Mouse (Mus musculus): ENCODE results near the gene Naa16. TPM values are rescaled to one million over a fixed set of nuclear protein-coding genes. Genes with fewer than 3 reads are reported as not detected.

The Naa16 gene
- polyA plus RNA-seq, 1 experiment from 2014 or later: 30.7 TPM

DNA sequence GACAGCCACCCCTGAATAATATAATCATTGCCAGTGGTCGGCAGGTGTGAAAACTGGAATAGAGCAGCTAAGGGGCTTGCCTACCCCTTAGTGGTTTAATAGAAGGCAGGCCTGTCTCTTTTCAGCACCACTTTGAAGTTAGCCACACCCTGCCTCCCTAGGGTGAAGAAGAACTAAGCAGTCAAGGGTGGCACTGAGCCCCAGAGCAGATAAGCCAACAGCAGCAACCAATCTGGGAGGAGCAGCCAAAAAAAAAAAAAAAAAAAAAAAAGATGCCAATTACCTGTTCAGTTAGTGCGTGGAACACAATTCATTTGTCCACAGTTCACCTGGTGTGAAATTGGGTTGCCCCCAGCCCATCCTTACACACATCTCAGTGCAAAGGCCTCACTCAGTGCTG, 87.4 kb downstream of the Naa16 start:
- DNase-seq (ENCODE audit: low spot score) (no peak), ATAC-seq (replicated peaks; ENCODE audit: low FRiP score, low read depth) (no peak)
- no peak for TF ChIP-seq CTCF (IDR thresholded peaks at IDR 0.05; ENCODE audit: low read depth)
- peaks cover 13% of the 10 kb centered on the region for H3K4me1 ChIP-seq (replicated peaks; ENCODE audit: insufficient read depth, low read length)
- no peaks in the 10 kb centered on the region for H3K27me3 ChIP-seq (ENCODE audit: insufficient read depth, low read length)
- H3K4me2 ChIP-seq (ENCODE audit: low read length): no peak overlapping the region
- no peaks in the 10 kb centered on the region for H3K36me3 ChIP-seq (ENCODE audit: insufficient read depth, low read length)
- H3K27ac ChIP-seq: no peak overlapping the region
- no peaks in the 10 kb centered on the region for H3K9me3 ChIP-seq (replicated peaks; ENCODE audit: low read length)
- H3K9ac ChIP-seq (ENCODE audit: low read depth, low read length): no peak overlapping the region
- no peak overlapping the region for H3K4me3 ChIP-seq (replicated peaks; ENCODE audit: low read depth, low read length)
- whole genome bisulfite sequencing: 73% methylated on average over 2 of the region's 2 CpGs

DNA sequence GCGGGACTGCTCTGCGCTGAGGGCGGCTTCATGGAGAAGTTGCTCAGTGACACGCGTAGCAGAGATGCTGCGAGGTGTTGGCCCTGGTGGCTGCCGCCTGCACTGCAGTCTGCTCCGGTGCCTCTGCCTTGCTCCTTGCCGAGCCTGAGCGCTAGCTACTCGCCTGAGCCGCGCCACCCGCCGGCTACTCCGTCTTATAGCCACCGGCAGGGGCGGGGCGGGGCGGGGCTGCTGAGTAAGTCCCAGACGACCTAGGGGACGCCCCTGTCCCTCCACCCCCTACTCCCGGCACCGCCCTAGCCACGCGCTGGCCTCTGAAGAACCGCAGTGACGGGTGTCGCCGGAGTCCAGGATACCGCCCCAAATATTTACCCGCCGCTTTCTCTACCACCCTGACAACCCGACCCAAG, 89.1 kb downstream of the Naa16 start, which contains the start of gene Rgcc:
Rgcc (minus strand) TSS at position 180 of the 410 bp plus-strand sequence.
- whole genome bisulfite sequencing: under 1% methylated on average over 31 of the region's 34 CpGs
- H3K9ac ChIP-seq (ENCODE audit: low read depth, low read length): peak within 1 kb of the TSS; percentile 52
- H3K4me3 ChIP-seq (replicated peaks; ENCODE audit: low read depth, low read length): peak within 1 kb of the TSS; percentile 46
- no peaks in the 10 kb centered on the region for H3K27me3 ChIP-seq (ENCODE audit: insufficient read depth, low read length)
- no peaks in the 10 kb centered on the region for H3K36me3 ChIP-seq (ENCODE audit: insufficient read depth, low read length)
- peak; percentile 96 for DNase-seq (ENCODE audit: low spot score)
- ATAC-seq (replicated peaks; ENCODE audit: low FRiP score, low read depth): peak; percentile 97
- no peak within 1 kb of the TSS for H3K27ac ChIP-seq
- H3K4me2 ChIP-seq (ENCODE audit: low read length): peak within 1 kb of the TSS; percentile 90
- peaks cover 13% of the 10 kb centered on the region for H3K4me1 ChIP-seq (replicated peaks; ENCODE audit: insufficient read depth, low read length)
- H3K9me3 ChIP-seq (replicated peaks; ENCODE audit: low read length): no peaks in the 10 kb centered on the region
- TF ChIP-seq CTCF (IDR thresholded peaks at IDR 0.05; ENCODE audit: low read depth): peak; percentile 85

DNA sequence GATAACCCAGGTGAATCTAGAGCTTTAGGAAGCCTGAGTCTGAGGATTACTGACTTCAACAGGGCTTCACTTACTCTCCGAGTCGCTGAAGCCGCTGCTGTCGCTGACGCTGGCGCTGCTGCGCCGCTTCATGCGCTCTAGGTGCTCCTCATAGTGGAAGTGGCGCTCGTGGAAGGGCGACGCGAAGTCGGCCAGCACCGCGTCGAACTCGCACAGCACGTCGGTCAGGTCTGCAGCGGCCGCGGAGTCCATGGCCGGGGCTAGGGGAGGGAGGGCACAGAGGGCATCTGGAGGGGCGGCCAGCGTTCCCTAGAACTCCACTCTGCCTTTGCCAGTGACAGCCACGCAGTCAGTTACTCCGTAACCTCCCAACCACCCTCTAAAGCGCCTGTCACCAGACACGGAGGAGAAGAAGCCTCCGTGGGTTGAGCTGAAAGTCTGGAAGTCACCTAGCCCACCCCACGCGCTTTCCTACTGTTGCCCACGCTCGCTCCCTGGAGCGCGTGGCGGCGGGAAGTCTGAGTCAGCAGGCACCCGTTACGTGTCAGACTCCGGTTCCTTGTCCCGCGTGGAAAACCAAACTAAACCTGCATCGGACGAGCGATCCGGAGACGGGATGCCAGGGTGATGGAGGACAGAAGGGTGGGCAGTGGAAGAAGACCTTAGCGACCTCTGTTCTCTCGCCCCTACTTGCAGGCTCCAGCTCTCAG, 89.8 kb downstream of the Naa16 start:
- Histone ChIP-seq H3K4me1 (replicated peaks; ENCODE audit: insufficient read depth, low read length) (peaks cover 13% of the 10 kb centered on the region), H3K36me3 (ENCODE audit: insufficient read depth, low read length) (no peaks in the 10 kb centered on the region), H3K27me3 (ENCODE audit: insufficient read depth, low read length) (no peaks in the 10 kb centered on the region), H3K9me3 (replicated peaks; ENCODE audit: low read length) (no peaks in the 10 kb centered on the region), H3K4me3 (replicated peaks; ENCODE audit: low read depth, low read length) (peak overlapping the region; percentile 46), H3K27ac (no peak overlapping the region), H3K4me2 (ENCODE audit: low read length) (peak overlapping the region; percentile 90), H3K9ac (ENCODE audit: low read depth, low read length) (peak overlapping the region; percentile 52)
- TF ChIP-seq CTCF (IDR thresholded peaks at IDR 0.05; ENCODE audit: low read depth): no peak
- whole genome bisulfite sequencing: 1% methylated on average over 52 of the region's 52 CpGs
- DNase-seq (ENCODE audit: low spot score) (no peak), ATAC-seq (replicated peaks; ENCODE audit: low FRiP score, low read depth) (0 out of 2 replicates have a peak, but pooled peaks have one; percentile 15)

DNA sequence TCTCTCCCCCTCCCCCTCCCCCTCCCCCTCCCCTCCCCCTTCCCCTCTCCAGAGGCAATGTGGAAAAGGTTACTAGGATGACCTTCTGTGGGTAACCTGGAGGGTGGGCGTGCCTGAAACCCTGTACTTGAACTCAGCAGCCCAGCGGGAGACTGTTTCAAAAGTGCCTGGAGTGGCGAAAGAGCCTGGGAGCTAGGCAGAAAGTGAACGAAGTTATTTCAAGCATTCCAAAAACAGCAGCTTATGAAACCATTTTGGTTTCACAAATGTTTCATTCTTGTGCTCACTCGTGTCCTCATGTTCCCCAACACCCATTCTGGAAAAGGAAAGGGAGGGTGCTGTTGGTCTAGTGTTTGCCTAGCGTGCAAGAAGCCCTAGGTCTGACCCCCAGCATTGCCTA, 90.8 kb downstream of the Naa16 start:
- peak overlapping the region; percentile 46 for H3K4me3 ChIP-seq (replicated peaks; ENCODE audit: low read depth, low read length)
- peak overlapping the region; percentile 90 for H3K4me2 ChIP-seq (ENCODE audit: low read length)
- H3K9me3 ChIP-seq (replicated peaks; ENCODE audit: low read length): no peaks in the 10 kb centered on the region
- no peak for DNase-seq (ENCODE audit: low spot score)
- no peaks in the 10 kb centered on the region for H3K27me3 ChIP-seq (ENCODE audit: insufficient read depth, low read length)
- no peak for ATAC-seq (replicated peaks; ENCODE audit: low FRiP score, low read depth)
- no peak for TF ChIP-seq CTCF (IDR thresholded peaks at IDR 0.05; ENCODE audit: low read depth)
- H3K36me3 ChIP-seq (ENCODE audit: insufficient read depth, low read length): no peaks in the 10 kb centered on the region
- WGBS: 40% methylated on average over 6 of the region's 6 CpGs
- H3K9ac ChIP-seq (ENCODE audit: low read depth, low read length): no peak overlapping the region
- H3K27ac ChIP-seq: no peak overlapping the region
- peaks cover 13% of the 10 kb centered on the region for H3K4me1 ChIP-seq (replicated peaks; ENCODE audit: insufficient read depth, low read length)

DNA sequence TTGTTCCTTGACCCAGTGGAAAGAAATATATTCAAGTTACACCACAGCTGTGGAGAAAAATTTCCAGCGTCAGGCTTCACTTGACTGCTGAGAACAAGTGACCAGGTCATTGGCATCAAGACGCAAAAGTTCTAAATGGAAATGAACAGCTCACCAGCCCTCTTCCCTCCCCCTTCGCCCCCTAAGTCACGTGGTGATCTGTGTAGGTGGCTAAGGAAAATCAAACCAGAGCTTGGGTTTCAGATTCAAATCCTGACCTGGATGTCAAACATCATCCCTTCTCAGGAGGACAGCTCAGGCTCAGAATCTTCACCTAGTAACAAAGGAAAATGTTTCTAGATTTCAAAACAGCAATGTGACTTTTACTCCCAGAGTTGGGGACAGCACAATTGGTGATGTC, 91.3 kb downstream of the Naa16 start:
- Histone ChIP-seq H3K9me3 (replicated peaks; ENCODE audit: low read length) (no peaks in the 10 kb centered on the region), H3K4me3 (replicated peaks; ENCODE audit: low read depth, low read length) (no peak overlapping the region), H3K27ac (no peak overlapping the region), H3K4me1 (replicated peaks; ENCODE audit: insufficient read depth, low read length) (peaks cover 13% of the 10 kb centered on the region), H3K4me2 (ENCODE audit: low read length) (0 out of 2 replicates have a peak overlapping the region, but pooled peaks have one; percentile 2), H3K36me3 (ENCODE audit: insufficient read depth, low read length) (no peaks in the 10 kb centered on the region), H3K27me3 (ENCODE audit: insufficient read depth, low read length) (no peaks in the 10 kb centered on the region), H3K9ac (ENCODE audit: low read depth, low read length) (no peak overlapping the region)
- 36% methylated on average over 4 of the region's 4 CpGs for WGBS
- ATAC-seq (replicated peaks; ENCODE audit: low FRiP score, low read depth) (no peak), DNase-seq (ENCODE audit: low spot score) (no peak)
- TF ChIP-seq CTCF (IDR thresholded peaks at IDR 0.05; ENCODE audit: low read depth): no peak

DNA sequence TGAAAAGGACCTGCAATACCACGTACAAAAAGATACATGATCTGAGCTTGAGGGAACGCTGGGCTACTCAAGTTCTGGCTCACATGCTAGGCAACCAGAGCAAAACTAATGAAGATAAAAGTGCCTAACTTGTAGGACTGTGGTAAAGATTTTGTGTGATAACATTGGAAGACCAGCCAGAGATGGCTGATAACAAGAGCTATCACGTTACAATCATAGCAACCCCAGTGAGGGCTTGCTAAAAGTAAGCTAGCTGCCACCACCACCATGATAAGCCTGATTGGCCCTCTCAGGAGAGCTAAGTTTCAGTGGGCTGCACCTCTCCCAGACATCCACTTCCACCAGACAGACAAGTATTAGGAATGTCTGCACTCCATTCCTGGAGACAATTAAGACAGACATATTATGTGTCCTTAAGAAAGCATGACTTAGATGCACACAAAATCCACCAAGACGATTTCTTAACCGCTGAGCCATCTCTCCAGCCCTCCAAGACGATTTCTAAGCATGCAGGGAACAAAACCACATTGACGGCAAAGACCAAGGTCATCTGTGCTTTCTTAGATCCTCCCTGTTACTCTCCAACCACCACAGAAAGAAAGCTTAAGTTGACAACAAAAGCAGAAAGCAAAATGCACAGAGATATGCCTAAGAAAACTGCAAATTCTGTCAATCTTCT, 92.1 kb downstream of the Naa16 start:
- ATAC-seq (replicated peaks; ENCODE audit: low FRiP score, low read depth): no peak
- H3K4me1 ChIP-seq (replicated peaks; ENCODE audit: insufficient read depth, low read length): peaks cover 13% of the 10 kb centered on the region
- no peaks in the 10 kb centered on the region for H3K27me3 ChIP-seq (ENCODE audit: insufficient read depth, low read length)
- H3K36me3 ChIP-seq (ENCODE audit: insufficient read depth, low read length): no peaks in the 10 kb centered on the region
- H3K4me3 ChIP-seq (replicated peaks; ENCODE audit: low read depth, low read length): no peak overlapping the region
- H3K4me2 ChIP-seq (ENCODE audit: low read length): peak overlapping the region; percentile 15; the same call in 1 of the 2 replicates
- no peak for TF ChIP-seq CTCF (IDR thresholded peaks at IDR 0.05; ENCODE audit: low read depth)
- no peak for DNase-seq (ENCODE audit: low spot score)
- no peak overlapping the region for H3K27ac ChIP-seq
- no peak overlapping the region for H3K9ac ChIP-seq (ENCODE audit: low read depth, low read length)
- no peaks in the 10 kb centered on the region for H3K9me3 ChIP-seq (replicated peaks; ENCODE audit: low read length)
- WGBS: 50% methylated on average over 7 of the region's 7 CpGs

Data from kidney, postnatal 0 days (tissue).